Mouse (Mus musculus): ENCODE measurements around the gene Palld. TPM values are rescaled to one million over a fixed set of nuclear protein-coding genes. Genes with fewer than 3 reads are reported as not detected.

Gene Palld
- polyA plus RNA-seq, 1 experiment from 2014 or later = 62.3 TPM

DNA sequence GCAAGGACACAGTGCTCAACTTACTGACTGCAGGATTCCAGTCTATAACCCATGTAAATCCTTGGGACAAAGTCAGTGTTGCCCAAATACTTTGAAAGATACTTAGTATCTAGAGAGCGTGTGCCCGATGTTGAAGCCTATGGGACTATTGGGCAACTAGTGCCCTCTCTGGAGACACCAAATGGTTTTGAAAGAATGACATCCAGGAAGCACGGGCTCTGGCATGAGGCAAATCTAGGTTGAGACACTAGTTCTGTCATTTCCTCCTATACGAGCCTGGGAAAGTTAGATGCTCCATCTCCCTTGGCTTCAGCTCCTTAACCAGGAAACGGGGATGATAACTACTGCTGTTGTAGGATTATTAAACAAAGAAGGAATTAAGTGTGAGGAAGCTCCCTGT lies 155.4 kb downstream of the Palld start:
- H3K4me2 ChIP-seq (replicated peaks; ENCODE audit: low read depth) = no peak overlapping the region
- no peaks in the 10 kb centered on the region for H3K36me3 ChIP-seq (ENCODE audit: control insufficient read depth, insufficient read depth)
- no peak overlapping the region for H3K27ac ChIP-seq (ENCODE audit: low read depth, low read length)
- H3K9ac ChIP-seq (ENCODE audit: low read depth, low read length) = no peak overlapping the region
- 0 out of 2 replicates have a peak, but pooled peaks cover 4% of the 10 kb centered on the region for H3K9me3 ChIP-seq (ENCODE audit: control insufficient read depth)
- no peak for ATAC-seq
- H3K4me3 ChIP-seq (ENCODE audit: low read depth, low read length) = no peak overlapping the region
- no peaks in the 10 kb centered on the region for H3K27me3 ChIP-seq (replicated peaks; ENCODE audit: control insufficient read depth, insufficient read depth, low read length)
- 89% methylated on average over 5 of the region's 5 CpGs for WGBS
- no peak for TF ChIP-seq CTCF (IDR thresholded peaks at IDR 0.05; ENCODE audit: low read depth)
- 0 out of 2 replicates have a peak, but pooled peaks cover 4% of the 10 kb centered on the region for H3K4me1 ChIP-seq (replicated peaks; ENCODE audit: control insufficient read depth, insufficient read depth, low read length)

DNA sequence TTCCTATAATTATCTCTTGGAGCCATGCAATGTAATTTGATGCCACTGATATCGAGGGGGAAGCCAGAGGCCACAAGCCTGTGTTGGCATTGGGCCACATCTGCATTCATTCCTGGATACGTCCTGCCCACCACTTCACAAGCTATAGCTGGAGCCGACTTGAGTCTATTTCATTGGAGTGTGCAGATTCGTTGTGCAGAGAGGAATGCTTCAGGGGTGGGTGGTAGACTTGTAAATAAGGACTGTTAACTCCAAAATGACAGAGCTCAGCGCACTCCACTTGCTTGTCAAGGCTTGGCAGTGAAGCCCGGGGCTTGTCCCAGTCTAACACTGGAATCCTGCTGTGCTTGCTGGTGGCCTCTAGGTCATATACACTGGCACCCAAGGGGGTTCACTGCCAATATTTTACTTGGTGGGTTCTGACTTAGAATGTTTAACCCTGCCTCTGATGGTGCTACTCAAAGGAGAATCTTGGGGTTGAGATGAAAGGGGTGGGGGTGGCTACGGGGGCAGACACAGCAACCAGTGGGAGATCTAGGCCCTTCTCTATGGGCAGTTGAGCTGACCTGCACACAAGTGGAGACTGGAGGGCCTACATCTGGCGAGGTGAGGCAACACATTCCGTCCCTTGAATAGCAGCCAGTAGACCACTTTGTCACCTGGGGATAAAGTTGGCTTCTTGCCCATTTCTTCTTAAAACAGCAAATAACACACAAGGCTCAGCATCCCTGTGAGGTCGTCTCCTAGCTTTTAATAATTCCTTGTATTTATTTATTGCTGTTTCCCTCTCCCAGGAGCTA lies 157.1 kb downstream of the Palld start:
- 0 out of 2 replicates have a peak, but pooled peaks cover 4% of the 10 kb centered on the region for H3K4me1 ChIP-seq (replicated peaks; ENCODE audit: control insufficient read depth, insufficient read depth, low read length)
- ATAC-seq = 0 out of 2 replicates have a peak, but pooled peaks have one; percentile 51
- H3K9me3 ChIP-seq (ENCODE audit: control insufficient read depth) = 0 out of 2 replicates have a peak, but pooled peaks cover 4% of the 10 kb centered on the region
- WGBS = 43% methylated on average over 10 of the region's 10 CpGs
- no peaks in the 10 kb centered on the region for H3K27me3 ChIP-seq (replicated peaks; ENCODE audit: control insufficient read depth, insufficient read depth, low read length)
- no peak overlapping the region for H3K4me2 ChIP-seq (replicated peaks; ENCODE audit: low read depth)
- H3K4me3 ChIP-seq (ENCODE audit: low read depth, low read length) = no peak overlapping the region
- TF ChIP-seq CTCF (IDR thresholded peaks at IDR 0.05; ENCODE audit: low read depth) = no peak
- H3K36me3 ChIP-seq (ENCODE audit: control insufficient read depth, insufficient read depth) = no peaks in the 10 kb centered on the region
- H3K27ac ChIP-seq (ENCODE audit: low read depth, low read length) = no peak overlapping the region; the same call in 1 of the 2 replicates
- no peak overlapping the region for H3K9ac ChIP-seq (ENCODE audit: low read depth, low read length)

DNA sequence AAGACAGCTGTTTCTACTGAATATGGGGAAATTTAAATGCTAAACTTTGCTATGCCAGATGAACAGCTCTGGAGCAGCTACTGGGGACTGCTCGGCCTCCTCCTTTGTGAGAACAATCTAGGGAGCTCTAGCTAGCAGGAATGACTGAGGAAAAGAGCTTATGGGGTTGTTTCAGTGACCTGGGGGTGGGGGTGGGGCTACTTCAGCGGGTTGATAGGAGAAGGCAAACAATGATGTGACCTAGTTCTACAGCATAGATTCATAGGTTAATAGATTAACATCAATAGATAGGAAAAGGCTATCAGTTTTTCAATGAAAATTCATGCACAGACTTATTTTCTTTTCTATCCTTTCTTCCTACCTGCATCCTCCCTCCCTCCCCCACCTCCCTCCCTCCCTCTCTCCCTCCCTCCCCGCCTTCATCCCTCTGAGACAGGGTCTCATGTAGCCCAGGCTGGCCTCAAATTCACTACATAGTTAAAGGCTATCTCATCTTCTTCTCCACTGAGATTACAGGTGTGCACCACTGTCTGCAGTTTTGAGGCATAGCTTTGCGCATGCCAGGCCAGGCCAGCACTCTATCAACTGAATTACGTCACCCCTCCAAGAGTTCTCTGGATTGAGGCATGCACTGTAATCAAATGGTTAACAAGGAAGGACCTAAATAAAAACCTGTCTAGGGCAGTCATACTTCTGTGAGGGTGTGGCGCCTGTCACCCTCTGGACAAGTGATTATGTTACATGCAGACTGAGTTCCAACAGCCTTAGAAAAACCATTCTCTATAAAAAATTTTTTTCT lies 158.5 kb downstream of the Palld start:
- H3K9ac ChIP-seq (ENCODE audit: low read depth, low read length) = no peak overlapping the region
- no peaks in the 10 kb centered on the region for H3K36me3 ChIP-seq (ENCODE audit: control insufficient read depth, insufficient read depth)
- H3K27me3 ChIP-seq (replicated peaks; ENCODE audit: control insufficient read depth, insufficient read depth, low read length) = no peaks in the 10 kb centered on the region
- no peak overlapping the region for H3K4me3 ChIP-seq (ENCODE audit: low read depth, low read length)
- WGBS = 46% methylated on average over 6 of the region's 6 CpGs
- H3K4me2 ChIP-seq (replicated peaks; ENCODE audit: low read depth) = no peak overlapping the region
- H3K9me3 ChIP-seq (ENCODE audit: control insufficient read depth) = no peaks in the 10 kb centered on the region
- H3K4me1 ChIP-seq (replicated peaks; ENCODE audit: control insufficient read depth, insufficient read depth, low read length) = 0 out of 2 replicates have a peak, but pooled peaks cover 4% of the 10 kb centered on the region
- TF ChIP-seq CTCF (IDR thresholded peaks at IDR 0.05; ENCODE audit: low read depth) = no peak
- ATAC-seq = peak; percentile 97
- H3K27ac ChIP-seq (ENCODE audit: low read depth, low read length) = no peak overlapping the region

DNA sequence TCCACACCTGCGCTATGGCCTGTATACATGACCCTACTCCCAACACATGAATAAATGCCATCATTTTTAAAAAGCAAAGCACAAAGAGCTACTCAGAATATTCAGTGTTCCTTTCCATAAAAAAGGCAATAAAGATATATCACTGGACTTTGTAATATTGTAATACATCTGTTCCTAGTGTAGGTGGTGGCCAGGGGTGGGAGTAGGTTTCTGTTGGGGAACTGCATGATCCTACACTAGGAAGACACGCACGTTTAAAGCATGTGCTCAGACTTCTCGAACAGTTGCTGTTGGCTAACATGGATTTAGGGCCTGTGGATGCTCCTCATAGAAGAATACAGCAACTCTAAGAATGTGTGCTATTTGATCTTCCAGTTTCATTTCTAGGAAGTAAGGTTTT lies 165.0 kb downstream of the Palld start:
- no peak overlapping the region for H3K4me2 ChIP-seq (replicated peaks; ENCODE audit: low read depth)
- H3K4me1 ChIP-seq (replicated peaks; ENCODE audit: control insufficient read depth, insufficient read depth, low read length) = no peaks in the 10 kb centered on the region
- no peak overlapping the region for H3K4me3 ChIP-seq (ENCODE audit: low read depth, low read length)
- ATAC-seq = peak; percentile 91
- H3K9ac ChIP-seq (ENCODE audit: low read depth, low read length) = no peak overlapping the region
- H3K27ac ChIP-seq (ENCODE audit: low read depth, low read length) = no peak overlapping the region; the same call in 1 of the 2 replicates
- WGBS = 50% methylated on average over 4 of the region's 4 CpGs
- H3K27me3 ChIP-seq (replicated peaks; ENCODE audit: control insufficient read depth, insufficient read depth, low read length) = no peaks in the 10 kb centered on the region
- TF ChIP-seq CTCF (IDR thresholded peaks at IDR 0.05; ENCODE audit: low read depth) = no peak
- H3K36me3 ChIP-seq (ENCODE audit: control insufficient read depth, insufficient read depth) = no peaks in the 10 kb centered on the region
- H3K9me3 ChIP-seq (ENCODE audit: control insufficient read depth) = no peaks in the 10 kb centered on the region

DNA sequence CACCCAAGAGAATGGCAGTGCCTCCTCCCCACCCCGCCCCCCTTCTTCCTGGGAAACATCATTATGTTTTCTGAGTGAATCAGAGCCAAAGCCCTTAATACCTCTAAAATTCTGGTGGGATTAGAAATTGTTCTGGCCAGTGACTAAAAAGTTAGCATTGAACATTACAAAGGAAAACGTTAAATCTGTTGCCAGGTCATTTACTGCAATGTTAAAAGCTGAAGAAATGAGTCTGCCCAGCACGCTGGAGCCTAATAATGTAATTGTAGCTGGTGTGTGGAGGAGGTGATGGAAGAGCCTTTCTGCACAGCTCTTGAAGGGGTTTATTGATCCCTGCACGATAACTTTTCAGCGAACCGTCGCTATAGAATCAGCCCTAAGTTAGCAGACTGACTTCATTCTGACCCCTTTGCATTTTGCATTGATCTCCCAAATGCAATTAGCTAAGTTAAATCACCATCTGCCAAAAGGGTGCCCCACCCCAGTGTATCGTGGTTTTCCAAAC lies 165.7 kb downstream of the Palld start:
- Histone ChIP-seq H3K4me2 (replicated peaks; ENCODE audit: low read depth) (no peak overlapping the region), H3K27ac (ENCODE audit: low read depth, low read length) (no peak overlapping the region), H3K9me3 (ENCODE audit: control insufficient read depth) (no peaks in the 10 kb centered on the region), H3K4me3 (ENCODE audit: low read depth, low read length) (no peak overlapping the region), H3K9ac (ENCODE audit: low read depth, low read length) (no peak overlapping the region), H3K36me3 (ENCODE audit: control insufficient read depth, insufficient read depth) (no peaks in the 10 kb centered on the region), H3K4me1 (replicated peaks; ENCODE audit: control insufficient read depth, insufficient read depth, low read length) (no peaks in the 10 kb centered on the region), H3K27me3 (replicated peaks; ENCODE audit: control insufficient read depth, insufficient read depth, low read length) (no peaks in the 10 kb centered on the region)
- WGBS = 76% methylated on average over 8 of the region's 8 CpGs
- no peak for TF ChIP-seq CTCF (IDR thresholded peaks at IDR 0.05; ENCODE audit: low read depth)
- no peak for ATAC-seq

DNA sequence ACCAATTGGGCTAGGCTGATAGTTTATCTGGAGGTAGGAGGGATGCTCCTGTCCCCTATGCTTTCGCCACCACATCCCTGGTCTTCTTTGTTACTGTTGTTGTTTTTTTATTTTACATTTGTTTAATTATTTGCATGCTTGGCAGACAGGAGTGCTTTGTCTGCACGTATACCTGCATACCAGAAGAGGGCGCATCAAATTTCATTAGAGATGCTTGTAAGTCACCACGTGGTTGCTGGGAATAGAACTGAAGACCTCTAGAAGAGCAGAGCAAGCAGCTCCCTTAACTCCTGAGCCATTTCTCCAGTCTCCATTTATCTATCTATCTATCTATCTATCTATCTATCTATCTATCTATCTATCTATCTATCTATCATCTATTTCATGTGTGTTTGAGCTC lies 166.4 kb downstream of the Palld start:
- no peaks in the 10 kb centered on the region for H3K27me3 ChIP-seq (replicated peaks; ENCODE audit: control insufficient read depth, insufficient read depth, low read length)
- no peaks in the 10 kb centered on the region for H3K36me3 ChIP-seq (ENCODE audit: control insufficient read depth, insufficient read depth)
- H3K4me1 ChIP-seq (replicated peaks; ENCODE audit: control insufficient read depth, insufficient read depth, low read length) = 0 out of 2 replicates have a peak, but pooled peaks cover 4% of the 10 kb centered on the region
- no peaks in the 10 kb centered on the region for H3K9me3 ChIP-seq (ENCODE audit: control insufficient read depth)
- no peak for ATAC-seq
- H3K9ac ChIP-seq (ENCODE audit: low read depth, low read length) = no peak overlapping the region
- no peak overlapping the region for H3K4me2 ChIP-seq (replicated peaks; ENCODE audit: low read depth)
- H3K4me3 ChIP-seq (ENCODE audit: low read depth, low read length) = no peak overlapping the region
- TF ChIP-seq CTCF (IDR thresholded peaks at IDR 0.05; ENCODE audit: low read depth) = peak; percentile 60
- 58% methylated on average over 4 of the region's 4 CpGs for WGBS
- H3K27ac ChIP-seq (ENCODE audit: low read depth, low read length) = no peak overlapping the region
